Mouse (Mus musculus): Measurements from ENCODE around the gene Loxl3.

GRCm38 (mm10) chr6:83054074-83054851 lies 20.3 kb downstream of the Loxl3 start, which contains the start of gene Aup1:
- peak; percentile 83 for TF ChIP-seq EP300 (IDR thresholded peaks at IDR 0.05; ENCODE audit: low read depth)
- no peak for TF ChIP-seq CTCF (IDR thresholded peaks at IDR 0.05; ENCODE audit: low read depth)
